Mouse (Mus musculus): ENCODE measurements at regions not wholly inside any gene's neighbourhood (a gene's known extent, or its start where the extent isn't known, plus 50 kb on each side); places are given as distances from the start of the nearest gene placed in this dataset.

DNA sequence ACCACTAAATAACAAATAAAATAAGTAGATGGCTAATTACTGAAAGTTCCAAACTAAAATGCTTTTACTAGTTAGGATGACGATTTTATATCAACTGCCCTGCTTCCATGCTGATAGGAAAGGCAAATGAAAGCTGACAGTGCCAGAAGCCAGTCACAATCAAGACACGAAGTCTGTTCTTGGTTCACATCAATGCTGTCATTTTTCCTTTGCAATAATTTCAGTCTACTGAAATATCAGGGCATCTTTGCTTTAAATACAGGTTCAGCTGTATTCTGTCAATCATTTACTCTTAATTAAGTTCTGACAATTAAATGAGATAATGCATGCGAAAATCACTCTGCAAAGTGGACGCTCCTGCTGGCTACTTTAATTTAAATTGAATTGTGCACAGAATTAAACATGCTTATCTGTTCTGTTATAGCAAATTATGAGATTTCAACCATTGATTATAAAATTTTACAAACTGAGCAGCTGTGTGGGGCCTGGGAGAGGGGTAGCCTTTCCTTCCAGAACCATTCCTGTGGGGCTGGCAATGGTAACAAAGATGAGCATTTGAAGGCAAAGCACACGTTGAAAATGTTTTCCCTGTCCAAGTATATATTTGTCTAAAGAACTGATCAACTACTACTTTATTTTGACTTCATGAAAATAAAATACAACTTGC is 160.1 kb upstream of the Cttnbp2 start:
- DNase-seq, result no peak

DNA sequence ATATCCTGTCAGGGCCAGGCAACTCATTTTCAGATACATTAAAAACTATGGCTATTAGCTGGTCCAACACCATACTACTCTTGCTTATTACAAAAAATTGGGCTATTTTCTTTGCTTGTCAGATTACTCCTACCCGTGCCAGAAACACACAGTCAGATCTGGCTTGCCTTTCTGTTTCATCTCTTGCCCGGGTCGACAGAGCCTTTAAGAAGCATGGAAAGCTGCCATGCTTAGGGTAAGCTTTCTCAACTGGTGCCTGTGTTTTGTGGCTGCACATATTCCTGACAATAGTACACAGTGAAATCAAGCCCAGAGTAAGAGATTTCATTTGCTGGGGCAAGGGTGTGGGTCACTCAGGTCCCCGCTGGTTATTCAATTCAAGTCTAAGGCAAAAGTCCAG is 162.5 kb upstream of the Cttnbp2 start:
- no peak for DNase-seq

DNA sequence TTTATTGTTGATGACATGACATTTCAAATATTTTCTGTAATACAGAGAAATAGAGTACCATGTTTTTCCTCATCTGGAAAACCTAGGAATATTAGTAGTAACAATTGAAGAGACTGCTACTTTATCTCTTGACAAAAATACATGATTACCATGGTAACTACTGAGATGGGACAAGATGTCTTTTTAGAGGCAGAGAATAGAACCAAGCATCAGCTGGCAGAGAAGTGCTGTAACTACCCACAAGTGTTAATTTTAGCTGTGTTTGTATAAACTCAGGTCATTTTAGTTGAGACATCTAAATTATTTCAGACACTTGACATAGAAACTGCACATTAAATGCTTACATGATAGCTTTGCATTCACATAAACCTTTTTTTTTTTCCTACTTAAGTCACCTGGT is 166.1 kb upstream of the Cttnbp2 start:
- no peak for DNase-seq

DNA sequence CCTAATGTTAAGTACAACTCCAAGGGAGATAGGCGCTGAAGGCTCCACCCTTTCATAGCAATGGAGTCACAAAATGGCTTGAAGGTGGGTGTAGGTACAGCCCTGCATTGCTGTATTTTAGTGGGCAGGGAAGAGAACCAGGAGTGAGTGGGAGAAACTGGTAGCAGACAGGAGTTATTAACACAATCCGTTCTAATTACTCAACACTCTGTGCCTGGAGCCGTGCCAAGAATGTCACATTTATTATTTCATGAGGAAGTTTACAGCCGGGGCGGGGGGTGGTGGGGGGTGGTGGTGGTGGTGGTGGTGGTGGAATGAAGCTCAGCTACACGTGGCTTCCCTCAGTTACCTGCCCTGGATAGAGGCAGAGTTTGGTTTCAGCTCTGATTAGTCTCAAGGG is 166.3 kb upstream of the Lsm8 start:
- peak; percentile 13 for DNase-seq

DNA sequence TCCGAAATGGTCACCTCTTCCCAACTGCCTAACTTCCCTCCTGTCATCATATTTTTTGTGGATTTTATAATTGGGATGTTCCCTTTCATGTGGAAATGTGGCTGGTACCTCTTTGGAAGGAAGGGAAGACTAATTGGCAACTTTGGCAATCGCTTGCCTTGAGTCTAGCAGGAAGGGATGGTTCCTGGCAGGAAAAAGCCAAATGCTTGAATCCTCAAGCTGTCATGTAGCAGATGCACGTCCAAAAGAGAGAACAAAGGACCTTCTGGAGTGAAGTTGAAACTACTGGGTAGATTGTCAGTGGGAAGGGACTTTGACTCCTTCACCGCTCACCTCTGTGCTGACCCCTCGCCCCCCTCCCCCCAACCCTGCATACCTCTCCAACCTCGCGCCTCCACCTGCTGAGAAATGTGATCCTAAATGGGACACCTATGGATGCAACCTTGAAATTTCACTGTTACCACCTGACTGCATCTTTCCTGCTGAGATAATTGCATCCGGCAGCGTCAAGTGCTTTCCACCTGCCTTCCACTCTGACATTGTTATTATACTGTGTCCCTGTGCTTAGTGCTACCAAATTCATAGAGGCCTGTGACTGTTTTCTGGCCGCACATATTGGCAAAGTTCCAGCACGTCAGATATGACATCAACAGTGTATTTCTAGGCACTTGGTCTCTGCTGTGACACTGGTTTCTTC is 159.6 kb upstream of the Lsm8 start:
- no peak for DNase-seq

DNA sequence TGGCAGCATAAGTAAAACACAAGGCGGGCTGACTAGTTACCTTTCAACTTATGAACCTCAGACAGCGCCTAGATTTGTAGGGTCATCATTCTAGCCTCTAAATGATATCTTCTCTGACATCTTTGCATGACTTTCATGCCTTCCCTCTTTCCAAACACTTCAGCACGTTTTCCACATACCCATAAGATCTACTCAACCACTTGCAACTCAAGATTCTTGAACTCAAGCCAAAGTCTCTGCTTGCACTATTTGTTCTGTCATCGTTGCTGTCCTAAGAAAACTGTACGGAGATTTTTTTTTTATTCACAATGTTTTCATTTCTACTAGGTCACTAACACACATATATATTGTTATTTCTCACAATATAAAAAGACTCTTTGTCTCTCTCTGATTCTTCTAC is 150.8 kb upstream of the Lsm8 start:
- no peak for DNase-seq

DNA sequence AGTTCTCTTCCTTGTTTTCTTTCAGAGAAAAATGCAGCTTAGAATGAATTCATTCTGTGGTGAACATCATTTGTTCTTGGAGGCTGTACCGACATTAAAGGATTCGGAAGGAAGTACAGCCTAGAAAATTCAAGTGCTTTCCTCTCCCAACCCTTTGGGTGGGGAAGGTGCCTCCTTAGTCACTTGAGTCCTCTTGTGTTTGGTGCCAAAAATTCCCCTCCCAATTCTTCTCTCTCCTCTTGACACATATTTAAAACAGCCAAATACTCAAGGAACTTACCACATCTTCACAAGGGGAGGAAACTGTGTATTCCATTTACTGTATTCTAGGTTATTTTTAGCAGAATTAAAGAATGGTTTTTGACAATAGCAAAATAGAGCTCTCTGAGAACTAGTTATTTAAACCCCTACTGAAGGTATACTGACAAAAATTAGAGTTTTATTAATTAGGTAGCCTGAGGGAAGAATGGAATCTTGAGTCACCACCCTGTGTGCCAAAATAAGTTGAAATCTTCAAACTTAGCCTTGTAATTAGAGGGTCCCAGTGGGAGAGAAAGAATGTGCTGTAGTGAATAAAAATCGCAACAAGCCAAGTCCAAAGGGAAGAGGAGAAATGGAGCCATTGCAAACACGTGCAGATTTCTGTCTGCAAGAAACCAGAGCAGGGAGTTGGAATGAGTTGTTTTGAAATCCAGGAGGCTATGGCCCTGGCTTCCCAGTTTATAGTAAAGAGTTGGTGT is 149.2 kb upstream of the Lsm8 start:
- no peak for DNase-seq

DNA sequence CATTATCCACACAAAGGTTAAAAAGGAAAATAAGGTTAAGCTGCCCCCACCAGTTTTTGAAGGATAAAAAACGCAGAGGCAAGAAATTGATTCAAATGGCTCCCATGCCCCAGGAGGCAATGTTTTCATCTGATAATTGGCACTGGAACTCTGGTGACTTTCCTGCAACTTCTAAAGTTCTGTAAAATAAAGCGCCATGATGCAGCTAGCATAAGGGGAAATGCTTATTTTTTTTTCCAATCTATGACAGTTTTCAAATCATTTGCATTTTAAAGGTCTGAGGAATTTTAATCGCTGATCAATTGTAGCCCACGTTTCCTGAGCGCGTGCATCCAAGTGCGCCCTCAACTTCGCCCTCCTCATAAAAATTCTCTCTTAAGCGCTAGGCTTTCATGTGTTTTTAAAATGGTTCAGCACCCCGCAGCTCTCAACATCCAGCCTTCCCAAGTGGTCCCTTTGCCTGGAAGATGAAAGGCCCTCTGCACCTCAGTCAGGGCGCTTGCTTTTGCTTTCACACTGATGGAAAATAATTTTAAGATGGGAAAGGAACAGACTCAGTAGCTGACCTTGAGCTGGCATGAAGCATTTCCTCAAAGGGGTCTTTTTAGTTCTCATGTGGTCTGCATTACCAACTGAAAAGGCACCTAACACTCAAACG is 148.5 kb upstream of the Lsm8 start:
- no peak for DNase-seq

DNA sequence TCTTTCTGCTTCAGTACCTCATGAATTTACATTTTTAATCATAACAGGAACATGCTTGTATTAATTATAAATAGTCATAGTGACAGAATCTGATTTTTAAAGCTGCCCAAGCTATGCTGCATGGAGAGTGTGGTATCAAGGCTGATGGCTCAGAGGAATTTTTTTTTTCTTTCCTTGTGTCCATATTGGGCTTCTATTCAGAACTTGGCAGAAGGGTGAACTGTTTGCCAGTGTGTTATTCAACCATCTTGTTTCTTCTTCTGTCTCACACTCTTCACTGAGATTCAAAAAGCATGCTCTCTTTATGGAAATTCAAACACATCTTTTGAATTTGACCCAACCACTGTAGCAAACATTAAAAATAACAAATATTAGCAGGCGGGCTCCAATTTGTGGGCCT is 137.6 kb upstream of the Lsm8 start:
- no peak for DNase-seq

DNA sequence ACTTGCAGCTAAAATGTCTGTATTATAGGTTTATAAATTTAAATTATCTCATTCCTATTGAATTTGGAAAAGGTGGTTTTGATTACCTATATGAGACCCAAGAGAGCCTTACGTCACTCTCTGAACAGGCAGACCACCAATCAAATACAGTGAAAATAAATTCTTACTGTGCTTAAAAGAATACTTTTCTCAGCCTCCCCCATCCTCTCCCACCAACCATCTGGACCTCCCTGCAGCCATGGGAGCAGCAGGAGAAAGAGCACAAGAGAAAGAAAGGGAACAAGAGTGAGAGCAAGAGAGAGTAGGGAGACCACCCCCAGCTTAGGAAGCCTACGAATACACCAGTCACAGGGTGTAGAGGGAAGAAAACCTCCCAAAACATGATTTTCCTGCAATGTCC is 99.5 kb upstream of the Lsm8 start:
- DNase-seq, result no peak

DNA sequence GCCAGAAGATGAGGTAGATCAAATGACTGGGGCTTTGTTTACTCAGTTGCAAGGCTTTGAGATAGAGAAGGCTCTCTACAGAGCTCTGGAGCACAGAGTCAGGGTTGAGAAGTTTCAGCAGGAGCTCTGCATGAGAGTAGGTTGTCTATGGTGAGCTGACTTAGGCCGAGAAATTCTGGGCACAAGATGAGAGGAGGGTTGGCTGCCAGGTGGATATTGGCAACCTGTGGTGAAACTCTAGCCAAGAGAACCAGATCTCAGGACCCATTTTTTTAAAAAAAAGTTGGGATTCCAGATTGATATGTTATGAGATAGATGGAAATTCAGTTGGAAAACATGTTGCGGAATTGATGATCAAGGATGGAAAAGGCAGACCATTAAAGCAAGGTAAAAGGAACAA is 83.8 kb upstream of the Lsm8 start:
- no peak for DNase-seq

DNA sequence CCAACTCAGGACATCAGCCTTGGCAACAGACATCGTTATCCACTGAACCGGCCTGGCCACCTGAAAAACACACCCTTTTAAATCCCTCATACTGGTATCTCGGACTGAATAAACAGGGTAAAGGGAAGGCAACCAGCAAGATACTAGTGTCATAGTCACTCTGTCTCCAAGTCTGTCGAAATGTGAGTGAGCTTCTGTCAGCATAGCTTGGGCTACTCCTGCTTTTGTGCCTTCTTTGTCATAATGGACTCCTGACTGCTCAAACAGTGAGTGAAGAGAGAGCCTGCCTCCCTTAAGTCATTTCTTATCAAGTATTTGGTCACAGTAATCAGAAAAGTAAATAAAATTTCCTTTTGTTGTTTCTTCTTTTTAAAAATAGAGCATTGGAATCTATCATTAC is 53.0 kb upstream of the Lsm8 start:
- DNase-seq, result no peak

DNA sequence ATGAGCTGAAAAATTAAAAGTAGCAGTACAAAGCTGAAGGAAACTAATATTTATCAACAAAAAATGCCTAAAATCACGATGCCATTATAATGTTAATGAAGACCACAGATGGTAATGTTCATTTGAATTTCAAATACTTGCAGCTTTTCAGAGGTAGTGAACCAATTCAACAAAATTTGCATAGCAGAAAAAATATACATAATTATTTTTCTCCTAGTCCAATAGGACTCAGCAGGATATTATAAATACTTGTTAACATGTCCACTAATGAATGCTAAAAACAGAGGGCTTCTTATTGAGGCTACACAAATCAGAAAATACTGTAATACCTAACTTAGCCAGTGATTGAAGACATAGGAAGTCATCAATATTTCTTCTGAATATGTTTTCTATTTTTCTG is 52.5 kb upstream of the Lsm8 start:
- DNase-seq, result no peak

DNA sequence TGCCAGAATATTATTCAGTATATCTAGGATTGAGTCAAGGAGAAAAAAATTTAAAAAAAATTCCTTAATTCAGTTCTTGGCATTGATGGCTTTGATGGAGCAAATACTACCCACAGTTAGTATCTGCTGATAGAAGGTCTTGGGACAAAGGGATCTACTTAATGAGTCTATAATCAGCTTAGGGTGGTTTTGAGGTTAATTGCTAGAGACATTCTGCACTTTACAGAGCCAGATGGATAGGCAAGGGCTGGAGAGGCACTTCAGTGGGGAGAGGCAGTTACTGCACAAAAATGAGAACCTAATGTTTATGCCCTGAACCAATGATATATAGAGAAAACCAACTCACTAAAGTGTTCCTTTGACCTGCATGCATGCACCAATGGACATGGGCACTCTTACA is 51.8 kb upstream of the Lsm8 start:
- no peak for DNase-seq
